Comparison of ENCODE assay signal across 11 mouse cellular contexts in the genomic region with DNA sequence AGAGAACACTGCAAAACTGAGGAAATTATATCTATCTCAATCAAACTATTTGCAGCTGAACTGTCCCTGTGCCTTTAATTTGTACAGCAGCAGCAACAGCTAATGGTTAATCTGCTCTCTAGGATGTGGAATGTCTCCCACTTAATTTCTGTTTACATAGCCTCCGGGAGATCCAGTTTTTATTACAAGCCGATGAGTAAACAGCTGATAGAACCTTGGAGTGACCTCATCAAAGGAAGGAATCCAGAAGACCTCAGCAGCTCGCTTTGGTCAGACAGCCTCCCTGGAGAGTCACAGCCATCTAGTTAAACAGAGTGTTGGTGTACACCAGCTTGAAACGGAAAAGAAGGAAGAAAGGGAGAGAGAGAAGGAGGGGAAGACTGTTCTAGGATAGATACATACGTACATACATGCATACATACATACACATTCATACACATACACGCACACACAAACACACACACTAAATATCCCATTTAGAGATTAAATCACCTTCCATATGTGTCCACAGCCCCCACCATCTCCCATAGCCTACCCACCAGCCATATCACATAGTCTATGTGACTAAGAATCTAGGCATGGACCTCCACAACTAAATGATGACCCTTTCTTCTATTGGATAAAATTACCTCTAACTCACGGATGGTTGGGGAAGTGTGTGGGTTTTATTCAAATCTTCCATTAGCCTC.
DNase-seq lines count a peak whose midpoint lies in the region; ATAC-seq and TF ChIP-seq lines count a peak whose summit lies in the region.
"Had no signal": no experiment of that assay in that cellular context is flagged by ENCODE, and none has a peak within 500 bp of the region (broad histone marks: within the 10 kb centered on the region; RNA-seq: fewer than 3 reads in every experiment).

No protein-coding gene starts in this region.

- no peak overlapping the region for H3K9ac ChIP-seq in liver, embryonic 14.5 days (replicated peaks)
- no peak overlapping the region for H3K9ac ChIP-seq in liver, embryonic 11.5 days (ENCODE audit: low read depth, low read length)

- TF ChIP-seq POLR2A in myocyte (IDR thresholded peaks at IDR 0.05; ENCODE audit: insufficient read length, low read depth) = no peak

- no peak for TF ChIP-seq CTCF in liver, embryonic 14.5 days (IDR thresholded peaks at IDR 0.05; ENCODE audit: low read depth)

- H3K9me3 ChIP-seq in liver, embryonic 14.5 days (ENCODE audit: control insufficient read depth, low read length) = no peaks in the 10 kb centered on the region
- no peaks in the 10 kb centered on the region for H3K9me3 ChIP-seq in liver, embryonic 11.5 days (ENCODE audit: control insufficient read depth, low read length)

- H3K27ac ChIP-seq in liver, embryonic 14.5 days = no peak overlapping the region
- no peak overlapping the region for H3K27ac ChIP-seq in liver, embryonic 11.5 days (ENCODE audit: low read depth, low read length)

- peaks cover 0 to 2% of the 10 kb centered on the region in 2 experiments; a peak in 1 of 4 replicates for H3K4me1 ChIP-seq in liver, embryonic 14.5 days (replicated peaks; ENCODE audit: control insufficient read depth in 2 of 2, insufficient read depth in 2 of 2, low read length in 1 of 2)
- H3K4me1 ChIP-seq in liver, embryonic 11.5 days (replicated peaks; ENCODE audit: control insufficient read depth, insufficient read depth, low read length) = no peaks in the 10 kb centered on the region

- no peak for ATAC-seq in liver, embryonic 14.5 days (ENCODE audit: insufficient read depth)
- ATAC-seq in liver, embryonic 11.5 days (replicated peaks; ENCODE audit: low FRiP score) = no peak
- ATAC-seq: forebrain, embryonic 14.5 days had no signal

- H3K79me2 ChIP-seq in myocyte (ENCODE audit: control insufficient read depth, insufficient read depth) = no peaks in the 10 kb centered on the region

- H3ac ChIP-seq in myocyte (ENCODE audit: control insufficient read depth, insufficient read length) = no peak overlapping the region

- no peak for TF ChIP-seq EP300 in liver, embryonic 14.5 days (IDR thresholded peaks at IDR 0.05; ENCODE audit: low read depth)

- 0 out of 2 replicates have a peak overlapping the region, but pooled peaks have one; percentile 3 for H3K4me2 ChIP-seq in liver, embryonic 14.5 days (ENCODE audit: low read depth)
- no peak overlapping the region for H3K4me2 ChIP-seq in liver, embryonic 11.5 days
- H3K4me2 ChIP-seq in myocyte (ENCODE audit: low read depth) = peak overlapping the region; percentile 5

- no peak overlapping the region for H3K4me3 ChIP-seq in liver, embryonic 14.5 days (ENCODE audit: insufficient read depth in 1 of 2, low read depth in 2 of 2, low read length in 2 of 2)
- no peak overlapping the region for H3K4me3 ChIP-seq in liver, embryonic 11.5 days (ENCODE audit: low read depth, low read length)
- H3K4me3 ChIP-seq in myocyte = no peak overlapping the region

- DNase-seq in liver, embryonic 14.5 days (ENCODE audit: low read depth in 3 of 3, low spot score in 3 of 3) = no peak
- no peak for DNase-seq in liver, embryonic 11.5 days (ENCODE audit: low spot score)
- DNase-seq in fibroblast of lung, adult 2 months (ENCODE audit: low read depth) = peak; percentile 9
- DNase-seq in kidney, postnatal 36 days = peak; percentile 11 to 59
- DNase-seq in cerebellum, adult 18-20 months = no peak
- DNase-seq in urinary bladder, adult 2 months (ENCODE audit: low spot score) = no peak
- DNase-seq in spleen, adult 18-20 months = no peak
- DNase-seq: cerebellum, postnatal 10 days; thymus, adult 18-20 months had no signal

- H3K36me3 ChIP-seq in liver, embryonic 14.5 days (replicated peaks; ENCODE audit: control insufficient read depth, insufficient read depth, low read depth) = no peaks in the 10 kb centered on the region
- no peaks in the 10 kb centered on the region for H3K36me3 ChIP-seq in liver, embryonic 11.5 days (ENCODE audit: control insufficient read depth, insufficient read depth, low read length)
- H3K36me3 ChIP-seq in myocyte (ENCODE audit: control insufficient read depth, insufficient read depth) = no peaks in the 10 kb centered on the region

- 37% methylated on average over 7 of the region's 7 CpGs for WGBS in liver, embryonic 14.5 days (ENCODE audit: insufficient replicate concordance)
- WGBS in liver, embryonic 11.5 days = 54% methylated on average over 7 of the region's 7 CpGs

- no peaks in the 10 kb centered on the region for H3K27me3 ChIP-seq in liver, embryonic 14.5 days (ENCODE audit: control insufficient read depth, insufficient read depth, low read length)
- no peaks in the 10 kb centered on the region for H3K27me3 ChIP-seq in liver, embryonic 11.5 days (replicated peaks; ENCODE audit: control insufficient read depth, insufficient read depth, low read length)
- H3K27me3 ChIP-seq in myocyte (ENCODE audit: control insufficient read depth, insufficient read depth, insufficient read length) = no peaks in the 10 kb centered on the region

TF ChIP-seq in myocyte, 11 proteins besides CTCF, POLR2A, EP300 and RAD21:
- TF ChIP-seq MAX (IDR thresholded peaks at IDR 0.05; ENCODE audit: low read depth) (no peak), TCF3 (IDR thresholded peaks at IDR 0.05; ENCODE audit: insufficient read length, low read depth) (no peak), REST (IDR thresholded peaks at IDR 0.05; ENCODE audit: insufficient read depth, insufficient read length) (no peak), CEBPB (IDR thresholded peaks at IDR 0.05; ENCODE audit: insufficient read depth, poor library complexity, severe bottlenecking) (no peak), MYOD1 (IDR thresholded peaks at IDR 0.05; ENCODE audit: control insufficient read depth in 1 of 3, insufficient read length in 2 of 3, low read depth in 2 of 3) (no peak), MYOG (IDR thresholded peaks at IDR 0.05; ENCODE audit: control insufficient read depth in 1 of 3, insufficient read depth in 1 of 3, insufficient read length in 2 of 3, low read depth in 2 of 3) (no peak), POLR2AphosphoS2 (IDR thresholded peaks at IDR 0.05; ENCODE audit: insufficient read length, low read depth) (no peak), USF1 (IDR thresholded peaks at IDR 0.05; ENCODE audit: low read depth) (no peak), TCF12 (IDR thresholded peaks at IDR 0.05; ENCODE audit: insufficient read depth, poor library complexity, severe bottlenecking) (no peak), E2F4 (IDR thresholded peaks at IDR 0.05; ENCODE audit: insufficient read depth) (no peak), SRF (IDR thresholded peaks at IDR 0.05; ENCODE audit: control insufficient read depth, insufficient read length, low read depth) (no peak)

Comparison
In these comparisons a context has a peak if more than half of its experiments do, and no peak if none do; other contexts are left out.
1. DNase-seq: peak in fibroblast of lung, adult 2 months (single experiment) and kidney, postnatal 36 days (2 of 2); none in liver, embryonic 14.5 days (0 of 3), liver, embryonic 11.5 days (single experiment), cerebellum, adult 18-20 months (0 of 2), urinary bladder, adult 2 months (single experiment) and spleen, adult 18-20 months (0 of 2).